Mouse (Mus musculus): ENCODE results near the gene Pde10a.

GRCm38 (mm10) chr17:8838252-8838651, 313.1 kb downstream of the Pde10a start:
- TF ChIP-seq CTCF (IDR thresholded peaks at IDR 0.05; ENCODE audit: control insufficient read depth, insufficient read depth, insufficient replicate concordance, low read depth, low read length), result no peak
- no peak for TF ChIP-seq POLR2A (IDR thresholded peaks at IDR 0.05; ENCODE audit: control insufficient read depth, low read depth, low read length)
